Mouse (Mus musculus): Measurements from ENCODE around the gene Ptger3.

Ptger3 gene

GRCm38 (mm10) chr3:157582626-157583405, 16.1 kb downstream of the Ptger3 start:
- no peak for DNase-seq (ENCODE audit: low read depth, low spot score)

GRCm38 (mm10) chr3:157597837-157598379, 31.2 kb downstream of the Ptger3 start:
- no peak for DNase-seq (ENCODE audit: low read depth, low spot score)

- DNase-seq (ENCODE audit: low read depth, low spot score), result peak; percentile 33
Observed at GRCm38 (mm10) chr3:157604684-157605410, 38.2 kb downstream of the Ptger3 start.

GRCm38 (mm10) chr3:157605411-157605740, 38.7 kb downstream of the Ptger3 start:
- DNase-seq (ENCODE audit: low read depth, low spot score), result no peak

- DNase-seq (ENCODE audit: low read depth, low spot score), result no peak
Observed at GRCm38 (mm10) chr3:157613542-157613941, 46.9 kb downstream of the Ptger3 start.

- DNase-seq (ENCODE audit: low read depth, low spot score), result no peak
Observed at GRCm38 (mm10) chr3:157616949-157617348, 50.3 kb downstream of the Ptger3 start.

GRCm38 (mm10) chr3:157627407-157627806, 60.7 kb downstream of the Ptger3 start:
- DNase-seq (ENCODE audit: low read depth, low spot score), result no peak

- no peak for DNase-seq (ENCODE audit: low read depth, low spot score)
Observed at GRCm38 (mm10) chr3:157630671-157631070, 64.0 kb downstream of the Ptger3 start.

- DNase-seq (ENCODE audit: low read depth, low spot score), result no peak
Observed at GRCm38 (mm10) chr3:157631383-157631782, 64.7 kb downstream of the Ptger3 start.

- no peak for DNase-seq (ENCODE audit: low read depth, low spot score)
Observed at GRCm38 (mm10) chr3:157634431-157634830, 67.7 kb downstream of the Ptger3 start.

- DNase-seq (ENCODE audit: low read depth, low spot score), result no peak
Observed at GRCm38 (mm10) chr3:157635713-157636112, 69.0 kb downstream of the Ptger3 start.

GRCm38 (mm10) chr3:157636887-157637286, 70.2 kb downstream of the Ptger3 start:
- no peak for DNase-seq (ENCODE audit: low read depth, low spot score)

- DNase-seq (ENCODE audit: low read depth, low spot score), result peak; percentile 43
Observed at GRCm38 (mm10) chr3:157637341-157637740, 70.6 kb downstream of the Ptger3 start.

- DNase-seq (ENCODE audit: low read depth, low spot score), result no peak
Observed at GRCm38 (mm10) chr3:157641634-157642033, 74.9 kb downstream of the Ptger3 start.

GRCm38 (mm10) chr3:157661622-157662021, 94.9 kb downstream of the Ptger3 start:
- no peak for DNase-seq (ENCODE audit: low read depth, low spot score)

- DNase-seq (ENCODE audit: low read depth, low spot score), result no peak
Observed at GRCm38 (mm10) chr3:157664486-157665041, 97.9 kb downstream of the Ptger3 start.

GRCm38 (mm10) chr3:157665471-157665870, 98.8 kb downstream of the Ptger3 start:
- DNase-seq (ENCODE audit: low read depth, low spot score), result no peak

GRCm38 (mm10) chr3:157666142-157666541, 99.5 kb downstream of the Ptger3 start:
- DNase-seq (ENCODE audit: low read depth, low spot score), result no peak

GRCm38 (mm10) chr3:157686105-157686504, 119.4 kb downstream of the Ptger3 start:
- no peak for DNase-seq (ENCODE audit: low read depth, low spot score)

- no peak for DNase-seq (ENCODE audit: low read depth, low spot score)
Observed at GRCm38 (mm10) chr3:157688419-157689162, 121.9 kb downstream of the Ptger3 start.

Data from telencephalon, adult 2 months (tissue).